Mouse (Mus musculus): ENCODE measurements around the gene Psmc5.

The Psmc5 gene

DNA sequence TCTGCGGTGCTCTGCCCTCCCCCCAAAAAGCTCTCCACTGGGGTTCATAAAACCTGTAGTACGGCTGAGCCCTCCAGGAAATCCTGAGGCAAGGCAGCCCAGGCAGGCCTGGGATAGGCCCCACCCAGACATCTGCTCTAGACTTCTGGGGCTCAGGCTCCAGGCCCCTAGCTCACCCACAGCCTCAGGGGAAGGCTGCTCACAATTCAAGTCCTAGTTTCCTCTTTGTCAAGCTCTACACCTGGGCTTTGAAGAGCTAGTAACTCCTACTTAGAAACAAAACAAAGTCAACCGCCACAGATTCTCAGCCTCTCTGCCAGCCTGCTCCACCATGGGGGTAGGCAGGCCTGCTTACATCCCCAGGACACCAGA, 13.1 kb downstream of the Psmc5 start:
- no peak for DNase-seq (ENCODE audit: low spot score)

DNA sequence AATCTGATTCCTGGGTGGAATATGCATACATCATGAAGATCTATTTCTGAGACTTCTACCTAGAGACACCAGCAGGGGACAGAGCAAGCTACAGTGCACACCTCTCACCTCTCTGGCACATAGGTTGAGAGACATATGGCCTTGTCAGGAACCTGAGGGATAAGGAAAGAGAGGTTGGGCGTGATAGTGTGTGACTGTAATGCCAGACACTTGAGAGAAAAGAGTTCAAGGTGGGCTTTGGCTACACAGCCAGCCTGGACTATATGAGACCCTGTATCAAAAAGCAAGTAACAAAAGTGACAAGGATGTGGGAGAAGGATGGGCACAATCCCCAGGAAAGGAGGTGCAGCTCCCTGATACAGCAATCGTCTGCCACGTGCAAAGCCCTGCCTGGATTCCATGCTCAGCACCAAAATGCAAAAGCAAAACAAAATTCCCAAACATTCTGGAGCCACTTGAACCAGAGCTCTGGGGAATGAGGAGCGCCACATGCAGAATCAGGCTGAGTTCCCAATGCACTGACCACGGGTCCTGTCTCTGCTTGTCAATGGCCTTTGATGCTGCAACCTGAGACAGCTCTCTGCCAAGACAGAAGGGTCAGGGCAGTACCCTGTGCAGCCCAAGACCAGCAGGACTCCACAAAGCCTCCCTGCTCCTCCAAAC, 15.3 kb downstream of the Psmc5 start:
- peak; percentile 45 for DNase-seq (ENCODE audit: low spot score)

DNA sequence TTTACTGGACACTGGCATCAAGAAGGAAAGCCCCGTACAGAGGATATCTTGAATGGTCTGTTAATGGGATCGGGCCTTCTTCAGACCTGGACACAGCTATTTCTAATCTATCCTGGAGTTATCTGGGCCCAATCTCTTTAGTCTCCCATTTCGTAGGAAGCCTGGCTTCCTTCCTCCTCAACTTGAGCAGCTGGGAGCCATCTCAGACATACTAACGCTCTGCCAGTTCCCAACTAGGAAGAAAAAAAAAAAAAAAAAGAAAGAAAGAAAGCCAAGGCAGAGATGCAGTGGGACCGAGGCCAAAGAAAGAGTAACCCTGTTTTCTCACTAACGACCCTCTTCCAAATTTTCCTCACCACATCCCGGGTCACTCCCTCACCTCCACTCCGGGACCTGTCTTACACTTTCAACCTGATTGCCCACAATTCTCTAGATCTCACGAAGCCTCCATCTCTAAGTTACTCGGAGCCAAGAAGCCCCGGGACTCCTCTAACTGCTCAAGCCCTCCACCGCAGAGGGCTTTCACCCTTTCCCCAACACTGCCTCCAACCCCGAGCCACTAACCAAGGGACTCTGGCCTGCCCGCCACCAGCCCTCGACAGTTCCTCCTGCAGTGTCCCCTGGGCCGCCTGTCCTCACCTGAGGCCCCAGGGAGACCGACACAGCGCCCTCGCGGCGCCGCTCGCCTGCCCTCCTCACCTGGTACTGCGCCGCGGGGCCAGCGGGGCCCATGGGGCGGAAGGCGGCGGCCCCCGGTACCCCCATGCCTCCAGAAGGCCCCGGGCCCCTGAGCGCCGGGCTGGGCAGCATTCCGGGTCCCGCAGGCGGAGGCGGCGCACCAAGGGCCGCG, 16.1 kb downstream of the Psmc5 start:
- DNase-seq (ENCODE audit: low spot score), result peak; percentile 39

DNA sequence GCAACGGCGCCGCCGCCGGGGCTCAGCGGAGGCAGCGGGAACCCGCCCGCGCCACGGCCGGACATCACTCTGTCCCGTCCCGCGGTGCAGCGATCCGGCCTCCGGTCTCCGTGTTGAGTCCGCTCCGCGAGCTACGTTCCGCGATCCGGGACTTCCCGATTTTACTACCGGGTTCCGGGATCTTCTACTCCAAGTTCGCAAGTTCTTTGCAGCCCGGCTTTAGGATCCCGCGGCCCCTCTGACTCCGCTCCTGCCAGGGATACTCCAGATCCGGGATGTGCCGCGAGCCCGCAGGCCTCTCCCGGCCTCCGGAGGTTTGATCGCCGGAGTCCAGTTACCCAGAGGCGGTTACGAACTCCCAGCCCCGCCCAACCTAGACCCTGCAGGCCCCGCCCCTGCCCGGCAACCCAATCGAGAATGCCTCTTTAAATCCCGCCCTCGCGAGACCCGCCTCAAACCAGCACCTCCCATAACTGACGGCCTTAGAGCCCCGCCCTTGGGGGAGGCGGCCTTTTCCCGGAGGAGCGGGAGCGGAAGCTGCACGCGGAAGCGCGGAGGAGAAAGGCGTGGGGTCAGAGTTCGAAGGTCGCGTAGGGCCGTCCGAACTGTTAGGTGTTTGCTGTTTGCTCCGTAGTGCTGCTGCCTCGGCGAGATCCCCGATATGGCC, 16.8 kb downstream of the Psmc5 start, which contains the start of gene Smarcd2:
Gene Smarcd2, minus strand, starts transcription at position 329 of the 667 bp plus-strand sequence.
- DNase-seq (ENCODE audit: low spot score), result peak; percentile 100

DNA sequence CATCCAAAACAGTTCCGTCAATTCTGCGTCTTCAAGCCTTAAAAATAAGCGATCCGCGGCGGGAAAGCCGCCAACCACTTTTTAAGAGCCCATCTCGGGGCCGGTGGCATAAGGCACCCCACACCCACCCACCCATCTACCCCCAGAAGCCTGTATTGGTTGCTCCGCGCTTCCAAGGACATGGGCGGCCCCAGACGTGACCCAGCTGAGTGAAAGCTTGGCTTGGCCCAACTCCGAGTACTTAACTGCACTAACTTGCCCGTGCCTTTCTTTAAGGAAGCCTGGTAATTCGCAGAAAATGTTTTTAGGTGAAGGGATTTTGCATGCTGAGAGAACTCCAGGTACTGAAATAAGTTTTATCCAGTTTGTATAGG, 17.3 kb downstream of the Psmc5 start:
- DNase-seq (ENCODE audit: low spot score), result no peak

DNA sequence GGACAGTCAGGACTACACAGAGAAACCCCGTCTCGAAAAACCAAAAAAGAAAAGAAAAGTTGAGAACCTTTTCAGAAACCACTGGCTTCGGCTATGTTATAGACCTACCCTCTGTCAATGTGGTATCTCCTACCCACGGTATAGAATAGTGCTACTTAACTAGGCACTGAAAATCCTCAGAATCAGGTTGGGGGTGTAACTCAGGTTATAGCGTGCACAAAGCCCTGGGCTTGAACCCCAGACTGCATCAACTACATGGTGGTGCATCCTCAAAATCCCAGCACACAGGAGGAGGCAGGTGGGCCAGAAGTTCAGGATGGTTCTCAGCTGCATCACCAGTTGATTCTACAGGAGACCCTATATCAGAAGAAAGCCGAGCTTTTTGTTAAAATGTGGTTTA, 17.9 kb downstream of the Psmc5 start:
- DNase-seq (ENCODE audit: low spot score), result no peak

DNA sequence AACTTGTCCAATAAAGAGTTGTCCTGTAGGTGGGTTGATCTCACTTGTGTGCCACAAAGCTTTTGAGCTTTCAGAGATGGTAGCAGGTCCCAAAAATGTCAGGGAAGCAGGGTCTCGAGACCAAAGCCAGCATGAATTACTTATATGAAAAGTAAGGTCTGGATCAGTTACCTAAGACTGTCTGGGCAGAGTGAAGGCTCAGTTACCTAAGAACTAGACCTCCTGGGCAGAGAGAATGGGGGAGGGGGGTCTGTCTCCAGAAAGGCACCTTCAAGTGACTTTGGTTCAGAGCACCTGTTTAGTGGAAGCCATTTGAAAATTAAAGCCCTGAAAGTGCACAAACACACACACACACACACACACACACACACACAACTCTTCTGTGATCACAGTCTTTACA, 18.4 kb downstream of the Psmc5 start:
- DNase-seq (ENCODE audit: low spot score), result no peak

DNA sequence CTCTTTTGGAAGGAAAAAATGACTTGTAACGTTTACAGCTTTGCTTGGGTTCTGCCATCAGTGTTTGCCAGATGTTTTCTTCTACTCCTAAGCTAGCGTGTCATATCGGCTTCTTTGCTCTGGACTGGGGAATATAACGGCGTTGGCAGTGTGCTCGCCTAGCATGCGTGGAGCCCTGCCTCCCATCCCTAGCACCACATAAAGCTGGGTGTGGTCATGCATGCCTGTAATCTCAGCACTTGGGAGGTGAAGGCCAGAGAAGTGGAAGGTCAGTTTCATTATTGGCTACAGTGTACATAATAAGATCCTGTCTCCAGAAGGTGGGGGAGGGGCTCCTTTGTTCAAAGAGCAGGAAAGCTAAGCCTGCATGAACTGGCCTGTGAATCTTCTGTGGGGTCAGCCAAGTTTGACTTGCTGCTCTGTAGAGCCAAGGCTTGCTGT, 19.0 kb downstream of the Psmc5 start:
- peak; percentile 51 for DNase-seq (ENCODE audit: low spot score)

DNA sequence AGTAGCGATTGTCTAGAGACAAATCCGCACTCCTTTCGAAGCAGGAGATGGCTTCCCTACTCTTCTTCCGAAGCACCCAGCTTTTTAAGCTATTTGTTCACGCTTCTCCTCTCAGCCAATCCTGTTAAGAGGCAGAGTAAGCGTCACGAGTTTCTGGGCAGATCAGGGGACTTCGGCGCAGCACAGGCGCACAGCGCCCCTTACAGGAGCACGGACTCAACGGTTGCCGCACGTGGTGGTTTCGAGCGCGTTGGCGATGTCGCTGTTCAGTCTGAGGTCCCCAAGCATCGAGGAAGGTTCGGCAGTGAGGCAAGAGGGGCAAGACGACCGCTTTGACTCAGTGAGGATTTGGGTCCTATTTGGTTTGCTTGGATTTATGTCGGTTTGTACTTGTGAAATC, 20.5 kb downstream of the Psmc5 start, which contains the start of gene Tcam1:
Gene Tcam1, plus strand, starts transcription at position 219 of the 400 bp plus-strand sequence.
- DNase-seq (ENCODE audit: low spot score), result peak; percentile 96

DNA sequence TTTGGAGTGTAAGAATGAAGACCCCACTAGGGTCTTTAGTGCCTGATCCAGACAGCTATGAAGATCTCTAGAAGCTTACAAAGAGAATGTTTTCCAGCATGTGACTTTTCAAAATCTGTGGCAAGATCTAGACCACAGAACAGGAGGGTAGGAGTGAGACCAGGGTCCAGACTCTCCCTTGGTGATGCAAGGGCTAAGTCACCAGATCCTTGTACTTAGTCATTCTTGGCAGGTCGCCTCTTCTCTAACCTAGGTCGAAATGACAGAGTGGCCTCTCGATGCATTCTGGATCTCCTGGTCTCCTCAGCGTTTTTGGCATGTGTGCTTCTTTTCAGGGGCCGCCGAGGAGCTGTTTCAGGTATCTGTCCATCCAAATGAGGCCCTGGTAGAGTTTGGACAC, 26.5 kb downstream of the Psmc5 start:
- no peak for DNase-seq (ENCODE audit: low spot score)

DNA sequence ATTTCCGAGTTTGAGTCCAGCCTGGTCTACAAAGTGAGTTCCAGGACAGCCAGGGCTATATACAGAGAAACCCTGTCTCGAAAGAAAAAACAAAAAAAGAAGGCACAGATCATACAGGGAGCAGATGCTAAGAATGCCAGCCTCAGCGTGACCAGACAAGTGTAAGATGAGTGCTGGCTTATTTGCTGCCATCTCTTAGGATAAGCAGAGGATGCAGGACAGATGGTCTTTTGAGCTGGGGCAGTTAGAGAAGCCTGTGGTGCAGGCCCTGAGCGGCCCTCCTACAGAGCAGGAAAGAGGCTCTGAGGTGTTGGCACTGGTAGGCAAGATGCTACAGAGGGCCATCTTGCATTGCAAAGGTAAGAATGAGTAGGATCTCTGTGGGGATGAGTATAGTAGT, 27.4 kb downstream of the Psmc5 start:
- no peak for DNase-seq (ENCODE audit: low spot score)

DNA sequence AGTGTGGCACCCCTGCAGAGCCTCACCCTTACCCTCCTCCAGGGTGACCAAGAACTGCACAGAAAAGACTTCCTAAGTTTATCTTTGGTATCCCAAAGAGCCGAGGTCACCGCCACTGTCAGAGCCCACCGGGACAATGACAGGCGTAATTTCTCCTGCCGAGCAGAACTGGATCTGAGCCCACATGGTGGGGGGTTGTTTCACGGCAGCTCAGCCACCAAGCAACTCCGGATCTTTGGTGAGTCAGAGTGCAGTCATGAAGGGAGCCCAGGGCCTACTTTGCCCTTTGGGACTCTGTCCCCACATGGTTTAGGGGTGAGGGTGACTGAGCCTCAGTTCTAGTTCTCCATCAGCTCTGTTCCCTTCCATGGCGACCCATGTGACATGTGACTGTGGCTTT, 28.2 kb downstream of the Psmc5 start:
- no peak for DNase-seq (ENCODE audit: low spot score)

DNA sequence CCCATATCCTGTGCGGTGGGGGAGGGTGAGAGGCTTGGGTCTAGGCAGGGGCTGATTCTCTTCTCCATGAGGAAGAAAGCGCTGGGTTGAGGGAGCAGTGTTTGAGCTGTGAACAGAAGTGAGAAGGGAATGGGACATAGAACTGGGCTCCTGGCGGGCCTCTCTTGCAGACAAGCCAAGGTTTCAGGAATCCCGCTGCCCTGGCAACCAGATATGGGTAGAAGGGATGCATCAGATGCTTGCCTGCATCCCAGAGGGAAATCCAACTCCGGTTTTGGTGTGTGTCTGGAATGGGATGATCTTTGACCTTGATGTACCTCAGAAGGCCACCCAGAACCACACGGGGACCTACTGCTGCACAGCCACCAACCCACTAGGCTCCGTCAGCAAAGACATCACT, 30.3 kb downstream of the Psmc5 start:
- DNase-seq (ENCODE audit: low spot score), result no peak

DNA sequence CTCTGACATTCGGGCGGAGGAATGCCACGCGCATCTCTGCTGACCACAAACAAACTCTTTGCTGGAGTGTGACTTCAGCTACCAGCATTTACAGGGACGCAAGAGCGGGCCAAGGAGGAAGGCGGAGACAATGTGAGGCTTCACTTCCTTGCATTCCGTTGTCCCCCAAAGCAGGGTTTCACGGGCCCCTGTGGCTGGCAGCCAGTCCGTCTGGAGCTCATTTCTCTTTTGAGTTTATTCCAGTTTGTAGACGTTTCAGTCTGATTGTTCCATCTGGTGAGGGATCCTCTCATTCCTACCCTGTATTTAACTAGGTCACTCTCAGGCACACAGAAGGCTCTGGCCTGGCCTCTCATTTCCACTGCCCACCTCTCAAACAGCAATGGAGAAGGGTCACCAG, 31.0 kb downstream of the Psmc5 start:
- no peak for DNase-seq (ENCODE audit: low spot score)

DNA sequence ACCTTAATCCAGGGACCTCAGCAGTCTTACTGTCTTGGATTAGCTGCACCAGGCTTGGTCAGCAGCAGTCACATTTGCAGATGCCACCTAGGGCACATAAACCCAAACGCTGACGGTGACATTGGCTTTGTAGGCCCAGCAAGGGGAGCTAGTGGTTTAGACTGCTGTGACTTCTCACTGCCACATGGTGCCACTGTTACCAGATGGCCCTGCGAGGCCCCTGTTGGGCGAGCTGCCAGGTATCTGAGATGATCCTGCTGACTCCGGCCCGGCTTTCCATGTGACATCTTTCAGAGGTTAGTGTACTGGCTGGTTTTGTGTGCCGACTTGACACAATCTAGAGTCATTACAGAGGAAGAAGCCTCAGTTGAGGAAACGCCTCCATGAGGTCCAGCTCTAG, 33.4 kb downstream of the Psmc5 start:
- DNase-seq (ENCODE audit: low spot score), result no peak

DNA sequence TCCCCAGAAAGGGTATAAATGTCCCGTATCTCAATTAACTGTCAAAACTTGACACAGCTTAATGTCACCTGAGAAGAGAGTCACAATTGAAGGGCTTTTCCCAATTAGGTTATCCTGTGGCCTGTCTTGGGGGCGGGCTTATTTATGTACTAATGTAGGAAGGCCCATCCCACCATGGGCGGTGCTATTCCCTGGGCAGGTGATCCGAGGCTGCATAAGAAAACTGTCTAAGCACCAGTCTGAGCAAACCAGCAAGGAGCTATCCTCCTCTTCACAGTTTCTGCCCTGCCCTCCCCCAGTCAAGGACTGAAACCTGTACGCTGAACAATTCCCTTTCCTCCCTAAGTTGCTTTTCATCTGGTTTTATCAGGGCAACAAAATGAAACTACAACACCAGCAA, 34.4 kb downstream of the Psmc5 start:
- DNase-seq (ENCODE audit: low spot score), result no peak

DNA sequence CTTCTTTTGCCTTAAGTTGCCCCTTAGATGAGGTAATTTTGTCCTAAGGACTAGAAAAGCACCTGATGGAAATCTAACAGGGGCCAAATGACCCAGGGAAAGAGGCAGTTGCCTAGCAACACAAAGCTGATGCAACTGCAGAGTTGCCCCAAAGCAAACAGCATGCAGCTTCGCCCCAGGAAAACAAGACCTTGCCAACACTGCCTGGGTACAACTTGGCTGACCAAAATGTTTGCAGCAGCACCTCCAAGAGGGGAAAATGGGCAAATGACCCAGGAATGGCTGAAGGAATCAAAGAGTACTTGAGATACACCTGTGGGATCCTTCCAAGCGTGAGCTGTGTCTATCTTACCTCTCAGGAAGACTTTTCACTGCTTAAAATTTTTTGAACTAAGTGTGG, 35.9 kb downstream of the Psmc5 start:
- no peak for DNase-seq (ENCODE audit: low spot score)

DNA sequence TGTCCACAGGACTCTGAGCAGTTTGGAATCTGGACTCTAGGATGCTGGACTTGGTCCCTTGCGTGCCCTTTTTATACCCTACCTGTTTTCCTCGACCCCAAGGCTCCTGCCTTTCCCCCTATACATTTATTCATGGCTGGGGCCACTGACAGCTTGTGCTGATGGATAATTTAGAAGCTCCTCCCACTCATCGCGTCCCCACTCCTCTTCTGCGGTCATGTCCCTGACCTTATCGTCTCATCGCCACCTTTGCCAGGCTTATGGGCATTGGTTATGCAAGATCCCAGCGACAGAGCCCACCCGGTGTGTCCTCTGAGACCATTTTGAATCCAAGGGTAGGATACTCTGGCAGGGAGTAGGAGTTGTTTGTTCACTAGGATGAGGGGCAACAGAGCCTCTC, 45.8 kb downstream of the Psmc5 start, which contains the start of gene Gh:
Gene Gh, minus strand, starts transcription at position 101 of the 400 bp plus-strand sequence.
- DNase-seq (ENCODE audit: low spot score), result no peak

DNA sequence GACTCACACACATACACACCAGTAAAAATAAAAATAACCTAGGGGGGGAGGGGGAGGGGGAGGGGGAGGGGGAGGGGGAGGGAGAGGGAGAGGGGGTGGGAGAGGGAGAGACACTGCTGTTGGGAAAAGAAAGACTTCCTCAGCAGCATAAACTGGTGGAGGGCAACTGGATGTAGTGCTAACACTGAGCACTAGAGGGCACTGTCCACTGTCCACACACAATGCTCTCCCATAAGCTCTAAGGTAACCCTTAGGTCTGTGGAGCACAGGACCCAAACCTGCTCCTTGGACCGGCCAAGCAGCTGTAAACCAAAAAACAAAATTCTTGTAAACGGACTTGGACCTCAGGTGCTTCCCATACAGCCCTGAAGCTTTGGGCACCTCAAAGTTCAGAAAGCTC, 46.7 kb downstream of the Psmc5 start:
- DNase-seq (ENCODE audit: low spot score), result peak; percentile 84

DNA sequence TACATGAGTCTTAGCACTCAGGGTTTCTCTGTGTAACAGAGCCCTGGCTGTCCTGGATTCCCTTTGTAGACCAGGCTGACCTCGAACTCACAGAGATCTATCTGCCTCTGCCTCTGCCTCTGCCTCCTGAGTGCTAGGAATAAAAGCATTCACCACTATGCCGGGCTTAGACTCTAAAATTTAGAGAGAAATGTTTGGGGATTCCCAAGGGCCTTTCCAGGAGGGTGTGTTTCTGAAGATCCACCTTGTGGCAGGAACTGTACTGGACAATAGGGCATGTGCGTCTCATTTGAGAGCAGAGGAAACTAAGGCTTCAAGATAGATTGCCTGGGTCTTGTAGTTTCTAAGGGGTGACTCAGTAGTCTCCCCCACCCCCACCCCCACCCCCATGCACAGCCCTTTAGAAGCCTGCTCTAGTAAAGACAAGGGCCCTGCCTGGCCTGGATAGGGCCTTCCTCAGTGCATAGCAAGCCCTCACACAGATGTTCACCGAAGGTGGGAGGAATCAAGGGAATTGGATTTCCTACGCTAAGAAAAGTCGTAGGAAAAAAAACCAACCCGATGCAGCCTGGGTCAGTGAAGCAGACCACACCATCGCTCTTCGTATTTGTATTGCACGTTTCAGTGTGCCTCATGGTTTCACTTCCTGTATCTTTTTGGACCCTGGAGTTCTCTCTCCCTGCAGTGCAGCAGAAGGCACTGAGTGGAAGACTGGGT, 49.6 kb downstream of the Psmc5 start:
- no peak for DNase-seq (ENCODE audit: low spot score)

DNA sequence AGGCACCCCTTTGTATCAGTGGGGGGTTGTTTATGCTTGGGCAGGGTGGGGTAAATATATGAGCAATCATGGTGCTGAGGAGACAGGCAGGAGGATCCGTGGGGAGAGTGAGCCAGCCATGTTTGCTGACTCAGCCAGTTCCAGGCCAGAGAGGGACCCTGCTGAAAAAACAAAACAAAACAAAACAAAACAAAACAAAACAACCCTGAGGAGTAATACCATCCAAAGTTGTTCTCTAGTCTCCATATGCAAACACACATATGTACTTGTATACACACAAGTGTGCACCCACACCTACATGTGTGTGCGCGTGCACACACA, 50.1 kb downstream of the Psmc5 start:
- no peak for DNase-seq (ENCODE audit: low spot score)

DNA sequence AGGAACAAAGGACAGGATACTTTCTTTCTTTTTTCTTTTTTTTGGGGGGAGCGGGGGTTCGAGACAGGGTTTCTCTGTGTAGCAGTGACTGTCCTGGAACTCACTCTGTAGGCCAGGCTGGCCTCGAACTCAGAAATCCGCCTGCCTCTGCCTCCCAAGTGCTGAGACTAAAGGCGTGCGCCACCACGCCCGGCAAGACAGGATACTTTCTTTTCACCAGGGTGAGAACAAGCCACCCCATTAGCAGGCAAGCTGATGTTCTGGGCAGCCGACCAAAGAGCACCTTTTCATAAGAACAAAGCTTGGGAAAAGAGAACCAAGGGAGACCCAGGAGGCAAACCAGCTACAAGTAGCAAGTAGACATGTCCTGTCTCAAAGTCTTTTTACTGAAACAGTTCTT, 50.8 kb downstream of the Psmc5 start:
- DNase-seq (ENCODE audit: low spot score), result no peak

All from embryo, embryonic 10.5 days (tissue).